Mouse (Mus musculus): ENCODE results near the gene Kcnb1. TPM values are rescaled to one million over a fixed set of nuclear protein-coding genes. Genes with fewer than 3 reads are reported as not detected.
"Not testable (repeated sequence)": the region's sequence is repeated elsewhere in the genome, so short reads cannot be mapped to it uniquely, and the experiment has no call there.

Kcnb1 gene
- total RNA-seq, 2 experiments from 2014 or later, result 1.4 TPM; not detected in 1

GRCm38 (mm10) chr2:167208984-167209383 is 19.0 kb upstream of the Kcnb1 start:
- no peak for ATAC-seq (replicated peaks; ENCODE audit: low FRiP score, low TSS enrichment, poor library complexity, severe bottlenecking)

DNA sequence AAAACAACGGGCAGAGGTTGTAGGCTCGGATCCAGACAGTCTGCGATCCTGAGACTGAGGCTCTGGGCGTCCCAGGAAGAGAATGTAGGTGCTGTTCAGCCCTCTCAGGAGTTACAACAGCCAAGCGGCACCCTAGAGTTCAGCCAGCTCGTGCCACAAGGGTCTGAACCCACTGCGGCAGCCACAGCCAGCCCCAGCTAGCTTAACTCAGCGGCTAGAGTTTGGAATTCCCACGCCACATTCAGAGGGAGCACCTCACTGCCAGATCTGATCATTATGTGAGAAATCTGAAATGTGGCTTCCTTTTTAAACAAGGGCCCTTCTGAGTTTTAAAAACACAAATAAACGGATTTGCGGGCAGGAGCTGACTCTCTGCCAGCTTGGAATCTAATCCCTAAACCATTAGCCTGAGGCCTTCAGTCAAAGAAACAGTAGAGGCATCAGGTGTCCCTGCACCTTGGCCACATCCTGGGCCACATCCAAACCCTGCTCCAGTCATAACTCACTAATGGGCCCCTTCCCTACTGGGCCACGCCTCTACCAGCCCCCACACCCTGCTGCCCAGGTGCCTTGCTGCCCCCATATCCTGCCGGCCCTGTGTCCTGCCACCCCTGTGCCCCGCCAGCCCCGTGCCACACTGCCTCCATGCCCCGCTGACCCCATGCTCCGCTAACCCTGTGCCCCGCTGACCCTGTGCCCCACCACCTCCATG is 16.1 kb upstream of the Kcnb1 start:
- no peak; the same call in 1 of the 2 replicates for ATAC-seq (replicated peaks; ENCODE audit: low FRiP score, low TSS enrichment, poor library complexity, severe bottlenecking)

- not testable (repeated sequence) for ATAC-seq (replicated peaks; ENCODE audit: low FRiP score, low TSS enrichment, poor library complexity, severe bottlenecking)
Observed at GRCm38 (mm10) chr2:167204686-167205085, 14.7 kb upstream of the Kcnb1 start.

DNA sequence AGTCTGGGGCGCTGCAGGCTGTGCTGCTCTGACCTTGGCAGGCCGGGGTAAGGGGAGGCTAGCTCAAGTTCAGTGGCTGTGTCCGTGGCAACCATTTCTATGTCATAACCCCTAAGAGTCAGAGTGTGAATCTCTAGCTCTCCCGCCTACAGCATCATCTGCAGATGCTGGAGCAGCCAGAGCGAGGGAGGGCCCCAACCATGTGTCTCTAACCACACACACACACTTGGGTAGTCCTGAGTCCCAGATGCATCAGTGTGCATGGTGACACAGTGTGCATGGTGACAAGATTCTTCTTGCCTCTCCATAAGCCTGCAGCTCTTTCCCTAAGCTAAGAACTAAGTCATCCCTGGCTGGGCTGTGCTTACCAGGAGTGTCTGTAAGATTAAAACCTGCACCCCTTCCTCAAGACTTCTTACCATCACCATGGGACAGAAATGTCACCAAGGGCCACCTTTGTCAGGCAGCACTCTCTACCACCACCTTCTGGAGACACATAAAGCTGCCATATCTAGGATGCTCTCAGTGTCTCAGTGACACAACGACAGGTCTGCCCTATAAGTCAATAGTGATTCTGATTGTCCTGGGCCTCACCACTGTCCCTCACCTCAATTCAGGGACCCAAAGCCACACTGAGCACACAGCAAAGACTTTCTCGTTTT is 13.7 kb upstream of the Kcnb1 start:
- ATAC-seq (replicated peaks; ENCODE audit: low FRiP score, low TSS enrichment, poor library complexity, severe bottlenecking), result peak; percentile 40; the same call in 1 of the 2 replicates

GRCm38 (mm10) chr2:167201463-167202291 is 11.7 kb upstream of the Kcnb1 start:
- no peak for ATAC-seq (replicated peaks; ENCODE audit: low FRiP score, low TSS enrichment, poor library complexity, severe bottlenecking)

DNA sequence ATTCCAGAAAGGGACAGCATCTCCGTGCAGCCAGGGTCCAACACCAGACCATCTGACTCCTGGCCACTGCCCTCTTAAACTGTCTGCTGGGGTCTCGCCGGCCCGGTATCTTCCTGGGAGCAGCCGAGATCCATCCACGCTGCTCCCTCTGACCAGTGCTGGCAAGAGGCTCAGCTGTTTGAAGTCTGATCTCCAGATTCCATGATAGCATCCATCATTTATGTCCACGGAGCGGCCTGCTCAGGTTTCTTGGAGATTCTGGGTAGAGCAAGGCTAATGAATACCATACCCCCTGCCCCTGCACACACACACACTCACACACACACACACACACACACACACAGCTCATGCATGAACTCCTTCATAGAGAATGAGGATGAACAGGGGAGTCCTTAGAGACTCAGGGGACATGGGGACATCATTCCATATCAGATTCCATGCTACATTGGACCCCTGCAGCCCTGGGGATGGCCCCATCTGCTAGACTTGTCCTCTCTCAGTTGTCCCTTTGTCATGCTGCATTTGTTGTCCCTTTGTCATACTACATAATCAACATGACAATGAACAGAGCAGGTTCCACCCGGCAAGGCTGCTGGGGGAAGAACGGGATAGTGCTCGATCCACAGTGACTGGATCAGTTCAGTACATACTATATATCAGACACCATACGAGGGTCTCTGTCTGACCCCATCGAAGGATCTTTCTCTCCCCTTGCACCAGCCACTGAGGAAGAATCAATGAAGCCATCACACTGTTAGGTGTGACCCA is 8.9 kb upstream of the Kcnb1 start:
- no peak for ATAC-seq (replicated peaks; ENCODE audit: low FRiP score, low TSS enrichment, poor library complexity, severe bottlenecking)

GRCm38 (mm10) chr2:167193361-167193760 is 3.4 kb upstream of the Kcnb1 start:
- no peak for ATAC-seq (replicated peaks; ENCODE audit: low FRiP score, low TSS enrichment, poor library complexity, severe bottlenecking)

GRCm38 (mm10) chr2:167189291-167190075 is 472 bp downstream of the Kcnb1 start:
- ATAC-seq (replicated peaks; ENCODE audit: low FRiP score, low TSS enrichment, poor library complexity, severe bottlenecking), result peak; percentile 8; the same call in 1 of the 2 replicates

- ATAC-seq (replicated peaks; ENCODE audit: low FRiP score, low TSS enrichment, poor library complexity, severe bottlenecking), result peak; percentile 91
Observed at GRCm38 (mm10) chr2:167188315-167189207, 1.4 kb downstream of the Kcnb1 start.

GRCm38 (mm10) chr2:167187119-167187518 is 2.8 kb downstream of the Kcnb1 start:
- ATAC-seq (replicated peaks; ENCODE audit: low FRiP score, low TSS enrichment, poor library complexity, severe bottlenecking), result no peak

DNA sequence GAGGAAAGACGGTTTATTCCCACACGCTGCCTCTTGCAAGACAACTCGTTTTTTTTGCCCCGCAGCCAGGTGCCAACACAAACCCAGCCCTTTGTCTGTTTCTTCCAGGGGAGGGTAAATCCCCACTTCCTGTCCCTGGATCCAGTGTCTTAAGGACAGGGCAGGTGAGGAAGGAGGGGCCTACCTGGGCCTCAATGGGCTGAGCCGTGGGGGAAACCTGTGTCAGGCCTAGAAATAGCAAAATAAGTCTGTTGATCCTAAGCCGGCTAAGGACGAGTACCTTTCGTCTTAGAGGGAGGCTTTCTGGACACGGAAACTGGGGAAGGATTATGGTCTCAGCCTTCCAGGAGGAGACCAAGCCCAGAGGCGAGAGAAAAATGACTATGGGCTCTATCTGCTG is 3.4 kb downstream of the Kcnb1 start:
- ATAC-seq (replicated peaks; ENCODE audit: low FRiP score, low TSS enrichment, poor library complexity, severe bottlenecking), result no peak

DNA sequence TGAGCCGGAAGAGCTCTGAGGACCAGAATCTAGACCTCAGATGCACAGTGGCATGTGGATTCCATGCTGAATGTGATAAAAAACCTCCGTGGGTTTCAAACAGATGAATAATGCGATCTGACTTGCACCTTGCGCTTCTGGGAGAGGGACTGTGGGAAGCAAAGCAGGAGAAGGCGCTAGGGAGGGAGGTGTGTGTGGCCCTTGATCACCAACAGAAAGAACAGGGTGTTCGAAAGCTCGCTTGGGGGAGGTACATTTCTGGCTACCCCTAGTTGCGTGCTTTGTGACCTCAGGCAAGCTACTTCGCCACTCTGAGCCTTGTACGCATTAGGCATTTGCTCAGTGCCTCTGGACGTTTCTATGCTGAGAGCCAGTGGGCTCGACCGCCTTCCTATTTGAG is 4.0 kb downstream of the Kcnb1 start:
- no peak for ATAC-seq (replicated peaks; ENCODE audit: low FRiP score, low TSS enrichment, poor library complexity, severe bottlenecking)

GRCm38 (mm10) chr2:167185432-167185831 is 4.5 kb downstream of the Kcnb1 start:
- ATAC-seq (replicated peaks; ENCODE audit: low FRiP score, low TSS enrichment, poor library complexity, severe bottlenecking), result no peak

- no peak for ATAC-seq (replicated peaks; ENCODE audit: low FRiP score, low TSS enrichment, poor library complexity, severe bottlenecking)
Observed at GRCm38 (mm10) chr2:167181662-167182389, 8.1 kb downstream of the Kcnb1 start.

DNA sequence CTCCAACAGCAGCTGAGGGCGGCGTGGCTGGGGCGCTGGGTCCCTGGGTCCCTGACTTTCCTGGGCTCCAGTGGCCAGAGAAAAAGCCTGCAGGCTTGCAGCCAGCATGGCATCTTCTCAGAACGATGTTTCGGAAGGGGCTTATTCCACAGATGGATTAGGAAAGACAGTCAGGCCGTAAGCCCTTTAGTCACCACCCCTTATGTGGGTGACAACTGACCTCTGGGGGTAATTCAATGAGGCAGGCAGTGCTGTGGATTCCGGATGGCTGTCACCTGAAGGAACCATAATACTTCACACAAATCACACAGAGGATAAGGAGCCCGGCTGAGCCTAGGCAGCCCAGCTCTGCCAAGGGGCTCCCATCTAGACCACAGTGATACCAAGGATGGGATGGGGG is 8.9 kb downstream of the Kcnb1 start:
- no peak for ATAC-seq (replicated peaks; ENCODE audit: low FRiP score, low TSS enrichment, poor library complexity, severe bottlenecking)

GRCm38 (mm10) chr2:167179301-167179700 is 10.7 kb downstream of the Kcnb1 start:
- ATAC-seq (replicated peaks; ENCODE audit: low FRiP score, low TSS enrichment, poor library complexity, severe bottlenecking), result no peak

DNA sequence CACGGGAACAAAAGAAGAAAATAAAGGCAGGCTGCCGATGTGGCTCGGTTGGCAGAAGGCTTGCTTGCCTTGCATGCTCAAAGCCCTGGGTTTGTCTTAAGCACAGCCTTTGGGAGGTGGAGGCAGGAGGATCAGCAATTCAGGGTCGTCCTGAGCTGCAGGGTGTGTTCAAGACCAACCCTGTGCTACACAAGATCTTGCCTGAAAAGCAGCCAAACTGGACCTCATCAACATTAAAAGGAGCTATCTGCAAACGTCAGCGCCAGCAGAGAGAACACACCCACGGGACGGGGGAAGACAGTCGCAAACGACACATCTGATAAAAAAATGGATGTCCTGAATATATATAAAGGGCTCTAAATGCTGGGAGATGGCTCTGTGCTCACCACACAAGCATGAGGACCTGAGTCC is 12.7 kb downstream of the Kcnb1 start:
- ATAC-seq (replicated peaks; ENCODE audit: low FRiP score, low TSS enrichment, poor library complexity, severe bottlenecking), result no peak
